Mouse (Mus musculus) heart, embryonic 13.5 days (tissue): ENCODE data around the gene Purb. TPM values are rescaled to one million over a fixed set of nuclear protein-coding genes. Genes with fewer than 3 reads are reported as not detected.

Experiments used
- ATAC-seq: fragments of 200-750 bp; cut with Nextera tagmentation; 2 replicates; pipeline ENCODE4 v1.8.0; 2017; ENCODE audit warnings: moderate TSS enrichment; ENCODE audit not compliant: insufficient number of reproducible peaks, low FRiP score, low TSS enrichment; ENCODE audit errors: extremely low read depth
- H3K27ac ChIP-seq: fragments of 300-500 bp; sonication (generic); replicated peaks from 2 replicates; pipeline ENCODE4 v1.5.1; 2015; ENCODE audit warnings: moderate library complexity, mild to moderate bottlenecking, inconsistent platforms
- H3K27me3 ChIP-seq: fragments of 300-500 bp; sonication (generic); replicated peaks from 2 replicates; pipeline ENCODE4 v1.6.1; 2015; ENCODE audit warnings: mild to moderate bottlenecking, inconsistent platforms
- H3K36me3 ChIP-seq: fragments of 300-500 bp; sonication (generic); 2 replicates; pipeline ENCODE4 v1.6.1; 2015; ENCODE audit warnings: mild to moderate bottlenecking, inconsistent platforms
- H3K4me1 ChIP-seq: fragments of 300-500 bp; sonication (generic); 2 replicates; pipeline ENCODE4 v1.6.1; 2015; ENCODE audit warnings: inconsistent platforms
- H3K4me2 ChIP-seq: fragments of 300-500 bp; sonication (generic); 2 replicates; pipeline ENCODE4 v1.6.1; 2015; ENCODE audit warnings: inconsistent platforms, mild to moderate bottlenecking, moderate library complexity
- H3K4me3 ChIP-seq: fragments of 300-500 bp; sonication (generic); 2 replicates; pipeline ENCODE4 v1.5.1; 2015; ENCODE audit warnings: moderate library complexity, mild to moderate bottlenecking, inconsistent platforms
- H3K9ac ChIP-seq: fragments of 300-500 bp; sonication (generic); 2 replicates; pipeline ENCODE4 v1.6.1; 2015; ENCODE audit warnings: inconsistent platforms, mild to moderate bottlenecking, moderate library complexity
- H3K9me3 ChIP-seq: fragments of 300-500 bp; sonication (generic); 2 replicates; pipeline ENCODE4 v1.6.1; 2016; ENCODE audit warnings: inconsistent platforms
- WGBS: fragments of 180-500 bp; shearing (Covaris S2); methylation state at CpG from one replicate; pipeline ENCODE4 v1.1.7; 2015; ENCODE audit warnings: mixed read lengths; 5-methylcytosine and 5-hydroxymethylcytosine counted together
- polyA plus RNA-seq: library from polyadenylated mRNA; unstranded; fragments of >200 nt; fragmentation: Nextera tagmentation; extraction: Ambion mirVana; gene quantifications from 2 replicates; pipeline ENCODE4 v1.2.1, GENCODE M21; 2015

The Purb gene
- polyA plus RNA-seq, 1 experiment from 2014 or later = 23.5 TPM

- no peak overlapping the region for H3K27ac ChIP-seq
These were observed 7.4 kb upstream of the Purb start for GRCm38 (mm10) chr11:6483103-6483502.

GRCm38 (mm10) chr11:6481669-6482185, 6.0 kb upstream of the Purb start:
- Histone ChIP-seq H3K36me3 (no peaks in the 10 kb centered on the region), H3K4me3 (no peak overlapping the region), H3K4me1 (0 out of 2 replicates have a peak, but pooled peaks cover 10% of the 10 kb centered on the region), H3K27me3 (no peaks in the 10 kb centered on the region), H3K27ac (no peak overlapping the region), H3K9ac (no peak overlapping the region), H3K9me3 (no peaks in the 10 kb centered on the region), H3K4me2 (no peak overlapping the region)
- WGBS = 51% methylated on average over 6 of the region's 6 CpGs
- ATAC-seq = no peak

More at GRCm38 (mm10) chr11:6483103-6483502, 7.4 kb upstream of the Purb start:
- H3K4me3 ChIP-seq = no peak overlapping the region
- H3K4me1 ChIP-seq = peaks cover 19% of the 10 kb centered on the region; the same call in 1 of the 2 replicates
- H3K4me2 ChIP-seq = no peak overlapping the region
- no peaks in the 10 kb centered on the region for H3K36me3 ChIP-seq
- H3K27me3 ChIP-seq = no peaks in the 10 kb centered on the region
- no peaks in the 10 kb centered on the region for H3K9me3 ChIP-seq
- 43% methylated on average over 2 of the region's 2 CpGs for WGBS
- ATAC-seq = no peak
- no peak overlapping the region for H3K9ac ChIP-seq

GRCm38 (mm10) chr11:6480681-6481405, 5.1 kb upstream of the Purb start:
- Histone ChIP-seq H3K27ac (no peak overlapping the region), H3K27me3 (no peaks in the 10 kb centered on the region), H3K9ac (no peak overlapping the region), H3K36me3 (no peaks in the 10 kb centered on the region), H3K4me1 (0 out of 2 replicates have a peak, but pooled peaks cover 10% of the 10 kb centered on the region), H3K4me3 (no peak overlapping the region), H3K9me3 (no peaks in the 10 kb centered on the region), H3K4me2 (no peak overlapping the region)
- 76% methylated on average over 13 of the region's 13 CpGs for WGBS
- ATAC-seq = no peak

GRCm38 (mm10) chr11:6480191-6480590, 4.5 kb upstream of the Purb start:
- Histone ChIP-seq H3K4me3 (no peak overlapping the region), H3K4me1 (0 out of 2 replicates have a peak, but pooled peaks cover 7% of the 10 kb centered on the region), H3K4me2 (no peak overlapping the region), H3K9me3 (no peaks in the 10 kb centered on the region), H3K27me3 (no peaks in the 10 kb centered on the region), H3K9ac (no peak overlapping the region), H3K27ac (no peak overlapping the region), H3K36me3 (no peaks in the 10 kb centered on the region)
- no peak for ATAC-seq
- WGBS = 62% methylated on average over 7 of the region's 7 CpGs

- Histone ChIP-seq H3K27me3 (no peaks in the 10 kb centered on the region), H3K27ac (no peak overlapping the region), H3K4me3 (no peak overlapping the region), H3K4me1 (peaks cover 9% of the 10 kb centered on the region), H3K36me3 (no peaks in the 10 kb centered on the region), H3K9me3 (no peaks in the 10 kb centered on the region), H3K4me2 (no peak overlapping the region), H3K9ac (no peak overlapping the region)
- ATAC-seq = no peak
- 66% methylated on average over 2 of the region's 2 CpGs for WGBS
These were observed 3.5 kb upstream of the Purb start for GRCm38 (mm10) chr11:6479231-6479630.

GRCm38 (mm10) chr11:6477350-6477749, 1.6 kb upstream of the Purb start:
- no peak for ATAC-seq
- Histone ChIP-seq H3K36me3 (0 out of 2 replicates have a peak, but pooled peaks cover 6% of the 10 kb centered on the region), H3K9me3 (no peaks in the 10 kb centered on the region), H3K4me3 (no peak overlapping the region), H3K4me2 (no peak overlapping the region), H3K9ac (no peak overlapping the region), H3K27me3 (no peaks in the 10 kb centered on the region), H3K27ac (no peak overlapping the region), H3K4me1 (peaks cover 17% of the 10 kb centered on the region)
- WGBS = 85% methylated on average over 1 of the region's 1 CpGs

GRCm38 (mm10) chr11:6476876-6477275, 1.2 kb upstream of the Purb start:
- WGBS = 73% methylated on average over 6 of the region's 6 CpGs
- ATAC-seq = no peak
- H3K36me3 ChIP-seq = 0 out of 2 replicates have a peak, but pooled peaks cover 6% of the 10 kb centered on the region
- H3K27me3 ChIP-seq = no peaks in the 10 kb centered on the region
- peak overlapping the region; percentile 84; the same call in 1 of the 2 replicates for H3K4me2 ChIP-seq
- no peak overlapping the region for H3K27ac ChIP-seq
- H3K4me3 ChIP-seq = no peak overlapping the region
- H3K9me3 ChIP-seq = no peaks in the 10 kb centered on the region
- no peak overlapping the region for H3K9ac ChIP-seq
- H3K4me1 ChIP-seq = peaks cover 20% of the 10 kb centered on the region

GRCm38 (mm10) chr11:6474874-6475731, 614 bp downstream of the Purb start:
- WGBS = under 1% methylated on average over 107 of the region's 109 CpGs
- Histone ChIP-seq H3K9ac (peak overlapping the region; percentile 100), H3K4me1 (peaks cover 36% of the 10 kb centered on the region), H3K9me3 (no peaks in the 10 kb centered on the region), H3K4me3 (peak overlapping the region; percentile 89), H3K27me3 (no peaks in the 10 kb centered on the region), H3K36me3 (peaks cover 19% of the 10 kb centered on the region), H3K4me2 (peak overlapping the region; percentile 95), H3K27ac (peak overlapping the region; percentile 97)
- ATAC-seq = peak; percentile 52

- whole genome bisulfite sequencing = 19% methylated on average over 6 of the region's 6 CpGs
- Histone ChIP-seq H3K27me3 (no peaks in the 10 kb centered on the region), H3K9me3 (no peaks in the 10 kb centered on the region), H3K4me3 (peak overlapping the region; percentile 89), H3K9ac (peak overlapping the region; percentile 100), H3K36me3 (peaks cover 19% of the 10 kb centered on the region), H3K27ac (peak overlapping the region; percentile 97), H3K4me2 (peak overlapping the region; percentile 95), H3K4me1 (peaks cover 40% of the 10 kb centered on the region)
- ATAC-seq = no peak
These were observed 1.3 kb downstream of the Purb start for GRCm38 (mm10) chr11:6474381-6474780.

GRCm38 (mm10) chr11:6472076-6472475, 3.6 kb downstream of the Purb start:
- Histone ChIP-seq H3K9ac (peak overlapping the region; percentile 86), H3K4me3 (peak overlapping the region; percentile 89), H3K9me3 (no peaks in the 10 kb centered on the region), H3K36me3 (peaks cover 33% of the 10 kb centered on the region), H3K4me2 (peak overlapping the region; percentile 95), H3K4me1 (peaks cover 50% of the 10 kb centered on the region), H3K27ac (peak overlapping the region; percentile 88), H3K27me3 (no peaks in the 10 kb centered on the region)
- no peak for ATAC-seq

GRCm38 (mm10) chr11:6471493-6471892, 4.2 kb downstream of the Purb start:
- ATAC-seq = no peak
- Histone ChIP-seq H3K4me3 (peak overlapping the region; percentile 89), H3K27ac (peak overlapping the region; percentile 88), H3K4me2 (peak overlapping the region; percentile 95), H3K4me1 (peaks cover 50% of the 10 kb centered on the region), H3K27me3 (no peaks in the 10 kb centered on the region), H3K9me3 (no peaks in the 10 kb centered on the region), H3K36me3 (peaks cover 39% of the 10 kb centered on the region), H3K9ac (peak overlapping the region; percentile 86)
- 11% methylated on average over 1 of the region's 1 CpGs for WGBS
